Mouse (Mus musculus) hindbrain, embryonic 16.5 days (tissue): ENCODE measurements around the gene Iqschfp. TPM values are rescaled to one million over a fixed set of nuclear protein-coding genes. Genes with fewer than 3 reads are reported as not detected.

Experiments used
- ATAC-seq: fragments of 200-750 bp; cut with Nextera tagmentation; 2 replicates; pipeline ENCODE4 v1.8.0; 2017; ENCODE audit warnings: moderate TSS enrichment, moderate library complexity
- H3K27ac ChIP-seq: fragments of 300-500 bp; sonication (generic); 2 replicates; pipeline ENCODE4 v1.5.1; 2014; ENCODE audit warnings: low read depth, mild to moderate bottlenecking, control low read depth, low read length, moderate library complexity
- H3K27me3 ChIP-seq: fragments of 300-500 bp; sonication (generic); replicated peaks from 2 replicates; pipeline ENCODE4 v1.6.1; 2014; ENCODE audit warnings: low read length; ENCODE audit not compliant: control insufficient read depth, insufficient read depth
- H3K36me3 ChIP-seq: fragments of 300-500 bp; sonication (generic); 2 replicates; pipeline ENCODE4 v1.6.1; 2014; ENCODE audit warnings: mild to moderate bottlenecking, low read length, moderate library complexity, mixed read lengths; ENCODE audit not compliant: control insufficient read depth, insufficient read depth
- H3K4me1 ChIP-seq: fragments of 300-500 bp; sonication (generic); 2 replicates; pipeline ENCODE4 v1.6.1; 2014; ENCODE audit warnings: low read depth, low read length; ENCODE audit not compliant: control insufficient read depth, insufficient read depth
- H3K4me2 ChIP-seq: fragments of 300-500 bp; sonication (generic); 2 replicates; pipeline ENCODE4 v1.6.1; 2014; ENCODE audit warnings: mild to moderate bottlenecking, low read length, control low read depth, moderate library complexity
- H3K4me3 ChIP-seq: fragments of 300-500 bp; sonication (generic); 2 replicates; pipeline ENCODE4 v1.5.1; 2014; ENCODE audit warnings: mild to moderate bottlenecking, low read length, control low read depth, moderate library complexity
- H3K9ac ChIP-seq: fragments of 300-500 bp; sonication (generic); 2 replicates; pipeline ENCODE4 v1.6.1; 2014; ENCODE audit warnings: low read depth, mild to moderate bottlenecking, control low read depth, low read length, moderate library complexity
- H3K9me3 ChIP-seq: fragments of 300-500 bp; sonication (generic); 2 replicates; pipeline ENCODE4 v1.6.1; 2014; ENCODE audit warnings: mild to moderate bottlenecking, low read length, moderate library complexity; ENCODE audit not compliant: control insufficient read depth
- WGBS: fragments of 180-500 bp; shearing (Covaris S2); extraction: QIAGEN DNeasy Blood & Tissue Kit; methylation state at CpG from one replicate; pipeline ENCODE4 v1.1.7; 2014; 5-methylcytosine and 5-hydroxymethylcytosine counted together
- polyA plus RNA-seq: library from polyadenylated mRNA; unstranded; fragments of >200 nt; fragmentation: Nextera tagmentation; extraction: Ambion mirVana; gene quantifications from 2 replicates; pipeline ENCODE4 v1.2.1, GENCODE M21; 2015

Iqschfp gene
- polyA plus RNA-seq, 1 experiment from 2014 or later = 4.8 TPM

GRCm38 (mm10) chr3:67892768-67893167 is 736 bp downstream of the Iqschfp start:
- H3K4me1 ChIP-seq = peaks cover 11% of the 10 kb centered on the region; the same call in 1 of the 2 replicates
- H3K4me2 ChIP-seq = peak overlapping the region; percentile 62
- H3K36me3 ChIP-seq = no peaks in the 10 kb centered on the region
- no peaks in the 10 kb centered on the region for H3K9me3 ChIP-seq
- 51% methylated on average over 10 of the region's 10 CpGs for WGBS
- peak; percentile 79 for ATAC-seq
- H3K9ac ChIP-seq = 0 out of 2 replicates have a peak overlapping the region, but pooled peaks have one; percentile 27
- H3K4me3 ChIP-seq = peak overlapping the region; percentile 41
- no peak overlapping the region; the same call in 1 of the 2 replicates for H3K27ac ChIP-seq
- H3K27me3 ChIP-seq = no peaks in the 10 kb centered on the region

DNA sequence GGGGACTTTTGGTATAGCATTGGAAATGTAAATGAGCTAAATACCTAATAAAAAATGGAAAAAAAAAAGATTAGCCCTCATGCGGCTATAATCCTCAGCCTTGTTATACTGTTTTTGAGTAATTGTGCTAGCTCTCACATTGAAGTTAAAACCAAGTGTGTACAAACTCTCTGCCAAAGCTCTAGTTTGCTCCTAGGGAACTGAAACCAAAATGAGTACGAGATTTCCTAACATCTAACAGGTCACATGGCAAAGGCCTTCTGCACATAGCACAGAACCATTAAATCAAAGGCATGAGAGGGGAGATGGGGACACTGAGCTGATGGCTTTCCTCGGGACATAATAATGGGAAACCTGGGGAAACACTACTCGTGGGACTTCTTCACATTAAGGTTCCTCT is 10.5 kb downstream of the Iqschfp start:
- H3K4me3 ChIP-seq = no peak overlapping the region
- no peak overlapping the region for H3K27ac ChIP-seq
- H3K9me3 ChIP-seq = no peaks in the 10 kb centered on the region
- no peaks in the 10 kb centered on the region for H3K36me3 ChIP-seq
- no peak for ATAC-seq
- H3K9ac ChIP-seq = no peak overlapping the region
- WGBS = 85% methylated on average over 4 of the region's 4 CpGs
- H3K4me2 ChIP-seq = no peak overlapping the region
- H3K27me3 ChIP-seq = no peaks in the 10 kb centered on the region
- H3K4me1 ChIP-seq = no peaks in the 10 kb centered on the region

DNA sequence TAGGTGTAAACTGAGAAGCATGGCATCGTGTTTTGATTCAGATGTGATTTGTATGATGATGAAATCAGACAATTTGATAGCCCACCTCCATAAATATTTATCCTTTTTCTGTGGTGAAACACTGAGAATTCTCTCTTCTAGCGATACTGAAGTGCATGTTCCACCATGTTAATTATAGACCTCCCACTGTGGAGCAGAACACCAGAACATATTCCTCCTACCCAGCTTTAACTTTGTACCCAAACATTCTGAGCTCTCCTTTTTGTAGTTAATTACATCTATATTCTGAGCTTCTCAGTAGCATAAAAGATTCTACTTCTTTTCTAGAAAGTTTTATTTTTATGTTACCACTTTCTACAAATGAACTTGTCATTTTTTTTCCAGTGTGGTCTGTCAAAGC is 16.6 kb downstream of the Iqschfp start:
- ATAC-seq = no peak
- 89% methylated on average over 2 of the region's 2 CpGs for WGBS
- no peak overlapping the region for H3K4me3 ChIP-seq

GRCm38 (mm10) chr3:67918098-67918497 is 26.1 kb downstream of the Iqschfp start:
- Histone ChIP-seq H3K27me3 (no peaks in the 10 kb centered on the region), H3K9me3 (no peaks in the 10 kb centered on the region), H3K36me3 (no peaks in the 10 kb centered on the region), H3K27ac (no peak overlapping the region), H3K4me2 (no peak overlapping the region), H3K9ac (no peak overlapping the region), H3K4me1 (no peaks in the 10 kb centered on the region), H3K4me3 (no peak overlapping the region)
- WGBS = 85% methylated on average over 3 of the region's 3 CpGs
- ATAC-seq = no peak

More for the DNA sequence above, 16.6 kb downstream of the Iqschfp start:
- Histone ChIP-seq H3K4me1 (no peaks in the 10 kb centered on the region), H3K9me3 (no peaks in the 10 kb centered on the region), H3K36me3 (no peaks in the 10 kb centered on the region), H3K27ac (no peak overlapping the region), H3K27me3 (no peaks in the 10 kb centered on the region), H3K4me2 (no peak overlapping the region), H3K9ac (no peak overlapping the region)

GRCm38 (mm10) chr3:67918634-67919259 is 26.7 kb downstream of the Iqschfp start:
- Histone ChIP-seq H3K27ac (no peak overlapping the region), H3K9me3 (no peaks in the 10 kb centered on the region), H3K4me1 (no peaks in the 10 kb centered on the region), H3K27me3 (no peaks in the 10 kb centered on the region), H3K4me2 (no peak overlapping the region), H3K9ac (no peak overlapping the region), H3K36me3 (no peaks in the 10 kb centered on the region), H3K4me3 (no peak overlapping the region)
- WGBS = 69% methylated on average over 8 of the region's 8 CpGs
- ATAC-seq = no peak

GRCm38 (mm10) chr3:67923095-67923494 is 31.1 kb downstream of the Iqschfp start:
- Histone ChIP-seq H3K4me2 (no peak overlapping the region), H3K4me1 (no peaks in the 10 kb centered on the region), H3K9me3 (no peaks in the 10 kb centered on the region), H3K4me3 (no peak overlapping the region), H3K9ac (no peak overlapping the region), H3K27me3 (no peaks in the 10 kb centered on the region), H3K27ac (no peak overlapping the region), H3K36me3 (no peaks in the 10 kb centered on the region)
- ATAC-seq = no peak
- WGBS = 80% methylated on average over 4 of the region's 4 CpGs

DNA sequence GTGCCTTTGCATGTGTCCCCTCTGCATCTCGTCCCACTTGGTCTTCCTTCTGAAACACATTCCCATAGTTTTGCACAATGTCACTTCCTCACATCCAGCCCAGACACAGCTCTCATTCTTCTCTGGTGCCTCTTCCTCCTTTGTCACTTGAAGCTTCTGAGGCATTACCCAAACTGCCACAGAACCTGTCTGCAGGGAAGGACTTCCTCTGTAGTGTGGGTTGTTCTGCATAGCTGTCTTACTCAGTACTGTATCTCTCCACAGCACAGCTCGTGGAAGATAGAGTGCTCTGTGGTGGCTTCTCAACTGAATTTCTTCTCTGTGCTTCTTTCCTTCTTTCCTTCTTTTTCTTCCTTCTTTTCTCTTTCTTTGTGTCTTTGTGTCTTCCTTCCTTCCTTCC is 33.4 kb downstream of the Iqschfp start:
- Histone ChIP-seq H3K27ac (no peak overlapping the region), H3K9me3 (no peaks in the 10 kb centered on the region), H3K4me1 (no peaks in the 10 kb centered on the region), H3K9ac (no peak overlapping the region), H3K36me3 (no peaks in the 10 kb centered on the region), H3K27me3 (no peaks in the 10 kb centered on the region), H3K4me3 (no peak overlapping the region), H3K4me2 (no peak overlapping the region)
- no peak for ATAC-seq
- WGBS = 80% methylated on average over 2 of the region's 2 CpGs

- ATAC-seq = peak; percentile 61; the same call in 1 of the 2 replicates
- no peak overlapping the region for H3K4me2 ChIP-seq
- H3K36me3 ChIP-seq = no peaks in the 10 kb centered on the region
Measured at GRCm38 (mm10) chr3:67930424-67931133, 38.5 kb downstream of the Iqschfp start.

DNA sequence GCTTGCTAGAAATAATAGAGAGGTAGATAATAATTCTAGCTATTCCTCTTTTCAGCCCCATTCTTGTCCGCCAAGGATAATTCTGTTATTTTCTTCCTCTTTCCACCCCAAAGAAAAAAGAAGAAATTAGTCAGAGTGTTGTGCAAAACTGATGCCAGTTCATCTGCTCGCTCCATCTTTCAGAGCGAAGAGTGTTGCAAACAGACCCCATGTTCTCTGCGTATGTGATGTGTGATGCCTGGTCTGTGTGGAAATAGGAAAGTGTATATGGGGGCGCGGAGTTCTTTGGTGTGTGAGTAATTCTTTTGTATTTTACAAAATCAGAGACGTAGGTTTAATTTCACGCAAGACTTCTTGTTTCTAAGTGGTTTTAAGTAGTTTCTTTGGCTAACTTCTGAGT is 39.1 kb downstream of the Iqschfp start:
- no peaks in the 10 kb centered on the region; the same call in 1 of the 2 replicates for H3K4me1 ChIP-seq
- no peak overlapping the region for H3K4me3 ChIP-seq
- no peak overlapping the region for H3K9ac ChIP-seq
- no peaks in the 10 kb centered on the region for H3K9me3 ChIP-seq
- H3K4me2 ChIP-seq = no peak overlapping the region
- no peak for ATAC-seq
- WGBS = 78% methylated on average over 8 of the region's 8 CpGs
- no peak overlapping the region for H3K27ac ChIP-seq
- H3K36me3 ChIP-seq = no peaks in the 10 kb centered on the region
- no peaks in the 10 kb centered on the region for H3K27me3 ChIP-seq

More at GRCm38 (mm10) chr3:67930424-67931133, 38.5 kb downstream of the Iqschfp start:
- Histone ChIP-seq H3K4me3 (no peak overlapping the region), H3K27ac (no peak overlapping the region), H3K9ac (no peak overlapping the region), H3K4me1 (no peaks in the 10 kb centered on the region; the same call in 1 of the 2 replicates), H3K9me3 (no peaks in the 10 kb centered on the region), H3K27me3 (no peaks in the 10 kb centered on the region)
- WGBS = 72% methylated on average over 10 of the region's 10 CpGs
